Mouse (Mus musculus): ENCODE results near the gene Styx. TPM values are rescaled to one million over a fixed set of nuclear protein-coding genes. Genes with fewer than 3 reads are reported as not detected.

Gene Styx
- polyA plus RNA-seq (2012; rRNA removed) = 19.6 and 29.7 TPM in 2 replicates

DNA sequence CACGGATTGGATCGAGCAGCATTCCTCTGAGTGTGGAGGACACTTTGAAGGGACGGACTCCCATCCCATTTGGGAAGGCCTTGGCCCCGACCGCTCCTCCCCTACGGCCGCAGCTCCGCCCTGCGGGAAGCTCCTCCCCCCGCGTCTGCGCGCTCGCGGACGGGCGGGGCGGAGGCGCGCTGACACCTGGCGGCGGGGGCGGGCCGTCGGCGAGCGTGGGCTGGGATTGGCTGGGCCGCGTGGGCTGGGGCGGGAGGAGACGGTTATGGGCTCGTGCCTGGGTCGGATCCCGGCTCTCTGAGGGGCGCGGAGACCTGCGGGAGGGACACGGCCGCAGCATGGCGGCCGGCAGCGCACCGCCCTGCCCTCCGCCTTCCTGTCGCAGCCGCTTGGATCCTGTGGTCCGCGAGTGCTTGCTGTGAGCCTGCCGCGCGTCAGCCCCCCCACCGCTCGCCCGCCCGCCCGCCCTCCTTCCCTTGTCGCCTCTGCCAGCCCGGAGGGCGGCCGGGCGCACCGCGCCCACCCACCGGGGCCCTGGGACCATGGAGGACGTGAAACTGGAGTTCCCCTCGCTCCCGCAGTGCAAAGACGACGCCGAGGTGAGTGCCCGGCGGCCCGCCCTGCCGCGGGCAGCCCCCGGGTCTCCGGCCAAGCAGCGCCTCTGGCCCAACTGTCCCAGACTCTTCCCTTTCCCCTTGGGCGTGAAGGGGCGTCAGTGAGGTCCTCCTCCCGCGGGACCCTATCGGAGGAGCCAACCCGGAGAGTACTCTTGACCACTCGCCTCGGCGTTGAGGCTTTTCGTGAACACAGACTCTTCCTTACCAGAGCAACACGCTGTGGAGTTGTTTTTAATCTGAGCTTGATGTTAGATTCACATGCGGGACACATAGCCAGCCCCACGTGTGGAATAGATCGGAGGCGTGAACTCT is at the start of gene Styx:
Styx (plus strand) TSS at position 163 of the 929 bp plus-strand sequence.

DNA sequence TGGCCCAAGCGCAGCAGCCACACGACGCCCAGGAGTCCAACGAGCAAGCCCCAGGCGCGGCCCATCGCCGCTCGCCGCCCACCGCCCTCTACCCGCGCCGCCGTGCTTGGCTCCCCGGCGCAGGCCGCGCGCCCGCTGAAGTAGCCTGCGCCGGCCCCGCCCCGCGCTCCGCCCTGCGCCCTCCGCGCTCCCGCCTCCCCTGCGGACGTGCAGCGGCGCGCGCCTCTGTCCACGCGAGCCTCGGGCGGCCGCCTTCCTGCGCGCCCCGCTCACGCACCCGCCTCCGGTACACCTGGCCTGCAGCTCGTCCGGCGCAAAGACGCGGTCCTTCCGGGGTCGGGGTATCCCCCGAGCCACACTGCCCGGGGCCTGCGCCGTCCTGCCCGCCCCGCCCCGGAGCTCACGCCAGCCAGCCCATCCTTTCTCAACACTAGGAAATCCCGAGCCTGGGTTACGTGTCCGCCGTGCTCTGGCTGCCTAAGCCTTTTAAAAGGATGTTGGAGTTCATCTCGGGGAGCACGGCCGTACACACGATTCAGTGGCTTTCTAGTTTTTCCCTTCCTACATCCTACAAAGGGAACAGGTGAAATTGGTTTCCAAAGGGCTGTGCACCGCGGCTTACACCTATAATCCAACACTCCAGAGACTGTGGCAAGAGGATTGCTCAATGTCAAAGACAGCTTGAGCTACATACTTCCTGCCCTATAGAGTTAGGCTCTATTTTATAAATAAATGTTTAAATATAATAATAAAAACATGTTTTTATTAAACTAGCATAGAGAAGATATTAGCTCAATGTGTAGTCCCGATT is 32.3 kb upstream of the Styx start, which contains the start of gene Ero1l:
Ero1l (minus strand) TSS at position 346 of the 811 bp plus-strand sequence.

GRCm38 (mm10) chr14:45329589-45330181 is 21.2 kb upstream of the Styx start, which contains the start of gene Psmc6:
Gene Psmc6 (plus strand): TSS chr14:45329788.

GRCm38 (mm10) chr14:45404813-45405212 is 53.9 kb downstream of the Styx start, which contains the start of gene Gnpnat1:
Gene Gnpnat1 (minus strand): TSS chr14:45404913.

Other genes with a start within 250 kb of the Styx start
- 3.3 and 5.7 TPM in 2 replicates for gene Gpr137c, start 131.4 kb upstream of the Styx start, polyA plus RNA-seq (2012; rRNA removed)
- gene Txndc16, start 130.8 kb upstream of the Styx start, polyA plus RNA-seq (2012; rRNA removed) = 4.5 and 5.7 TPM in 2 replicates
- 4.3 and 7.4 TPM in 2 replicates for gene Ero1l, start 32.3 kb upstream of the Styx start, polyA plus RNA-seq (2012; rRNA removed)
- 10.1 and 14.9 TPM in 2 replicates for gene Psmc6, start 21.3 kb upstream of the Styx start, polyA plus RNA-seq (2012; rRNA removed)
- gene Gnpnat1, start 53.8 kb downstream of the Styx start, polyA plus RNA-seq (2012; rRNA removed) = 12.8 and 14.3 TPM in 2 replicates
- gene Fermt2, start 179.0 kb downstream of the Styx start, polyA plus RNA-seq (2012; rRNA removed) = 19.5 and 20.3 TPM in 2 replicates